Mouse (Mus musculus) lung, postnatal 4 days (tissue): ENCODE results near the gene Serpina3k.
"Not testable (repeated sequence)": the region's sequence is repeated elsewhere in the genome, so short reads cannot be mapped to it uniquely, and the experiment has no call there.

Experiments
- DNase-seq, 2 experiments: peaks; one replicate each; pipeline ENCODE4 v3.0.0; 2021

Gene Serpina3k

DNA sequence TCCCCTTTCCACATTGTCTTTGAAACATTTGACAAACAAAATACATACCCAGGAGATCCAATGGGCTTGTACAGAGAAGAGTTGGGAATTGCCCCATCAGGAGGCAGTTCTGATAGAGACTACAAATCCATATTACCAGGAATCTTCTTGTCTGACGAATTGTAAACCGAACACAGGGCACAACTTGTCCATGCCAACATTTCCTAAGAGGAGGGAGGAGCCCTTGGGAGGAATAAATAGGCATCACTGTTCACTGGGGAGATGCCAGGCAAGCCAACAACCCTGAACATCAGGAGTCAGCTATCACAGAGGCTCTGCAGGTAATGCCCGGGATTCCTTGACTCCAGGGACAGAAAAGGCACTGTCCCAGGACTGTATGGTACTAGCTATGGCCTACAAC, at the start of gene Serpina3k, which contains the start of gene Serpina3m:
Serpina3k (plus strand) TSS at position 261 of the 400 bp plus-strand sequence.
Serpina3m (plus strand) TSS at position 261 of the 400 bp plus-strand sequence.
- DNase-seq: not testable (repeated sequence)

DNA sequence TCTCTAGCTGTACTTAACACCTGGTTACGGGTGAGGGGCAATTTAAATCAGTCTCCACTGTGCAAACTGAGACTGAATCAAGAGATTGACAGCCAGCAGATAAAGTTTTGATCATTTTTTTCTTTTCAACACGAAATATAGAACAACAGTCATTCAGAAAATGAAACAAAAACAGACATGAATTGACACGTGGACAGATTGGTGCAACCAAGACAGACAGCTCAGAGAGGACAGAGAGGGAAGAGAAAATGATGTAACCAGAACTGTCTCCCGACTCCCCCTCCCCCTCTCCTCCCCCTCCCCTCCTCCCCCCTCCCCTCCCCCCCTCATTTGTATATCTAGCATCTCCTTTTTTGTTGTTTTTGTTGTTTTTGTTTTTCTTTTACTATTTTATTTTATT, 48.4 kb upstream of the Serpina3k start:
- no peak for DNase-seq

DNA sequence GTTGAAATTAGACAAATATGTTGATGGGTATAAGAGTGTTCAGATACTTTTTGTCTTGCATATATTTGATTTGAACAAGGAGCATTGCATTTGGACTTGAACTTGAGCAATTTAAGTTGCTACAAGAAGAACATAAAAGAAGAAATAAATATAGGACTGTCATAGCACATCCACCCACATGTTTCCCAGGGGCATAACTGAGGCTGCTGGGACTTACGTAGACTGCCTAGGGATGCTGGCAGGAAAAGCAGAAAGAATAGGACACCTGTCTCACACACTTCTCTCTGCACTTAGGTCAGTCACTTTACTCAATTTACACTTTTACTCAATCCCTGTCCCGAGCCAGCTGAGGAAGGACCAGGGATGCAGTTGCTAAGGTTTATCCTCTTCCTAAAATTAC, 44.3 kb upstream of the Serpina3k start:
- no peak for DNase-seq

DNA sequence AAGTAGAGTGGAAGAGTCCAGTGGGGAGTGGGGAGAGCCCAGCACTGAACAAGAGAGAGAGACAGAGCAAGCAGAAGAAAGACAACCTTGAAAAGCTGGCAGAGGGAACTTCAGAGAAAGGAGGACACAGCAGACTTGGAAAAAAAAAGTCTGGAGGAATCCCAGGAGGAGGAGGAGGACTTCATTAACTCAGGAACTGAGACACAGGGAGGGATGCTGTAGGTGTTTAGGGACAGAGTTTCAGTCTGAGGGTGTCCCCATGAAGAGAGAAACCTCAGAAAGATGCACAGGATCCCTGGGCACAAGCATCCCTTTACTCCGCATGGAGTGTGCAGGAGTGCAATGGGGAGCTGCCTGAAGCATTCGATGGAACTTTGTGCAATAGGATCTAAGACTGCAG, 40.2 kb upstream of the Serpina3k start:
- DNase-seq: no peak

DNA sequence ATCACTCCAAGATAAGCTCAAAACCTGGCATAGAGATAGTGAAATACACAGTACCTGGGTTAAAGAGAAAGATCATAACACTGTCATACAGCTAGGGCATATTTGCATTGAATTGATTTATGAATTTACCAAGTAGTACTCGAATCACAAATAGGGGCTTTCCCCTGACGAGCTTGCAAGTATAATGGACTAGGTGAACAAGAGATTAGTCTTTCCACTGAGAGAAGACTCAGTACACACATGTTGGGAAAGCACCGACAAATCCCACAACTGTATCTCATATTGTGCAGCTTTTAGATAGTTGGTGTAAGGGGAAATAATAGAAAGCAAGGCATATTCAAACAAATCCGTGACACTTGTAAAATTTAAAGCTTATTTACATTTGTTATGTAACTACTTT, 32.3 kb upstream of the Serpina3k start:
- DNase-seq: no peak

DNA sequence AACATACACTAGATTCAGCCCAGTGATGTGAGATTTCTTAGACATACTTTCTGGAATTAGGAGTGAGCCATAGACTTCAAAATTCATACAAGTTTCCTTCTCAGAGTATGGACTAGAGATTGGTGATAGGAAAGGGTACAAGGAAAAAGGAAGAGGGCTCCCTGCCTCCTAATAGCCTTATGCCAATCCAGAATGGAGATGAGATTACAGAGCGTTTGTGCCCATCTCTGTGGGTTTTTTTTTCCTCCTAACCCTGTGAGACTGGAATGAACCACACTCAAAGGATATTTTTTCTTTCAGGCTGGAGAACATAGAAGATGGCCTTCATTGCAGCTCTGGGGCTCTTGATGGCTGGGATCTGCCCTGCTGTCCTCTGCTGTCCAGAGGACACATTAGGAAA, 24.0 kb upstream of the Serpina3k start, which contains the start of gene Serpina3j:
Serpina3j (plus strand) TSS at position 301 of the 400 bp plus-strand sequence.
- no peak for DNase-seq

DNA sequence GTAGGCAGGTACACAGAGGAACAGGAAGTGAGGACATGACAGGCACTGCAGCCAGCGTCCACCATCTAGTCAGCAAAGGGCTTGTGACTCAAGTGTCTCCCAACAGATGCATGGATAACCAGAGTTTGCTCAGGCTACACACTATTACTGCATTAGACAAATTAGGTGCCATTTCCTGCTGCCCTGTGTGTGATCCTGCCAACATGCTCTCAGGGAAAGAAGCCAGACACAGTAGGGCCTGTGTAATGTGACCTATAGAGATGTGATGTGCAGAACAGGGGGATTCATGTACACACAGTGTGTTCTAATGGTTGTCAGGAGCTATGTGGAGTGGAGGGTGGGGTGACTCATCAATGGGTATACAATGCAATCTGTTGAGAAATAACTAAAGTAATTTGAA, 15.8 kb upstream of the Serpina3k start:
- peak in 1 of 2 experiments; percentile 29 for DNase-seq

DNA sequence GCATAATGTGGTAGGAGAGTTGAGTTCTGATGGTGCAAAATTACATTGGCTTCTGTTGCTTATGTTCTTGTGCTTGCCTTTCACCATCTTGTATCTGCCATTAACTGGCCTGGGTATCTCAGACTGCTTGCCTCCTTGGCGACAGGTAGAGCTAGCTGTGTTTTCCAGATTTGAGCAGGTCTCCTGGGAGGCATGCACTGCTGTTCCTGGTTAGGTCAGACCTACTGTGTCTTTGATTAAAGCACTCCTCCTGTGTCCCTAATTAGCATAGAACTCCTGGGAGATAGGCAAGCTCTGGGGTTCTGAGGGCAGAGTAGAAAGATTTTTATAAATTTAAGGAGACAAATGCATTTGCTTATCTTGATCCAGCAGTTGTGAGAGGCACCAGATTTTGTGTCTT, 6.6 kb upstream of the Serpina3k start:
- DNase-seq: no peak

DNA sequence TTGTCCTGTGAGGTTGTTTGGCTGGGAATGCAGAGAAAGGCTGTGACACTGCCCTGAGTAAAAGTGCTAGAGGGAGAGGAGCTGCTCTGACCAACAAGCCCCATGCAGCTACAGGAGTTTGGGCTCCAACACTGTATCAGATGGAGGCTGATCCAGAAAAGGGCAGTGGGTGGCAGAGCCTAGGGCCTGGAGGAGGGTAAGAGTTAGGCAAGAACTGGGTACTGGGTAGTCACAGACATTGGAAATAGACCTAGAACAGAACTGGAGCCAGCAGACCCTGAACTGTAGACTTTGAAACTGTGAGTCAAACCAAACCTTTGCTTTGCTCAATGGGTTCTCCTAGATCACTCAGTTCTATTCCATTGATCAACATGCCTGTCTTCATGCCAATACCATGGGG, 1.4 kb upstream of the Serpina3k start:
- DNase-seq: not testable (repeated sequence)

DNA sequence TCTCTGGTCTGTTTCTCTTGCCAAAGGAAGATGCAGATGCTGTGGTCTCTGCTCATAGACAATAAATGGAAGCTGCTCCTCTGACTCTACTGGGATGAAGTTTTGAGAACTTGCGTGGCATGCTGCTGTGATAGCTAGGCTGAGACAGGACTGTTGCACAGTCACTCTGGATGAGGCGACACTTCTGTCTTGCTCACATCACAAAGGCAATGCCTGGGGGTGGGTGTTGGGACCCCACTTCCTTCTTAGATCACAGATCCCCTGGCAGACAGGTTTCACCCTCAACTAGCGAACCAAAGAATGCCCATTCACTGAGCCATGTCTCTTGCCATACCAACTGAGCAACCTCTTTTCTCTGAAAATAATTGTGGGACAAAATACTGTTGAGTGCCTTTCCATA, 419 bp downstream of the Serpina3k start:
- no peak for DNase-seq

DNA sequence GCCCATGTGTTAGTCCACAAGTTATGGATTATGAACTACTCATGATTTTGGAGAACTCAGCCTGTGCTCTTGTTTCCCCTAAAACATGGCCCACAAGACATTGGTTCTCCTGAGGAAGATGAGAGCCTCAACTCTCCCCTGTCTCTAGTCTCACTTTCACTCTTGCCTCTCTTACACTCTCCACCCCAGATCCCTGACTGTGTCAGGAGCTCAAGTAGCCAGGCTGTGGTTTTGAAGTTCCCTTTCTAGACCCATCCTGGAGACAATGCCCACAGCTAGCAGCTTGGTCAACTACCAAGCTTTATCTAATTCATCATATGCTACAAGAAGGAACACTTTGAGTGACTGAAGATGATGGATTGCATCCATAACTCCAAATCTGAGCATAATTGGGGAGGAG, 4.2 kb downstream of the Serpina3k start:
- not testable (repeated sequence) for DNase-seq

DNA sequence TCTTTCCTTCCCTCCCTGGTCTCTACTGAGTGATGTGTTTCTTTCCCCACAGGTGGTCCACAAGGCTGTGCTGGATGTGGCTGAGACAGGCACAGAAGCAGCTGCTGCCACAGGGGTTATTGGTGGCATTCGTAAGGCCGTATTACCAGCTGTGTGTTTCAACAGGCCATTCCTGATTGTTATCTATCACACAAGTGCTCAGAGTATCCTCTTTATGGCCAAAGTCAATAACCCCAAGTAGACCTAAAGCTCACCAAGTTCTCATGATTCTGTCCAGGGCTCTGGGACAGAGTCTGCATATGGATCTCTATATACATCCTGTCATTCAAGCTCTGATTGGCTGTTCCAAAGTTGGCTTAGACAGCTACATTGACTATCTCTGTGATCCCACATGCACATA, 6.9 kb downstream of the Serpina3k start:
- DNase-seq: no peak

DNA sequence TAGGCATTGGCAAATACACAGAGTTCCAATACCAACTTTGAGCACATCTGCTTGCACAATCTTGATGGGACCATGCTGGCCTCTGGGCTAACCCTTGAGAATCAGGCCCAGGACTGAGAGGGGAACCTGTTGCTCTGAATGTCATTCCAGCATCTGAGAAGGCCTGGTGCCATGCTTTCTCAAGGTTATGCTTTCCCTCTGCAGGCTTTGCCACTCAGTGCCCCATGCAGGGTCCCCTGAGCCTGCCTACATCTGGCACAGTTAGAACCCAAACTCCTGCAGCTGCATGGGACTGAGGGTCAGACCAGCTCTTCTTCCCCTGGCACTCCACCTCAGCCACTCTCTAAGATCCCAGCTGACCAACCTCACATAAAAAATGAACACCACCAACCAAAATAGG, 7.4 kb downstream of the Serpina3k start:
- no peak for DNase-seq

DNA sequence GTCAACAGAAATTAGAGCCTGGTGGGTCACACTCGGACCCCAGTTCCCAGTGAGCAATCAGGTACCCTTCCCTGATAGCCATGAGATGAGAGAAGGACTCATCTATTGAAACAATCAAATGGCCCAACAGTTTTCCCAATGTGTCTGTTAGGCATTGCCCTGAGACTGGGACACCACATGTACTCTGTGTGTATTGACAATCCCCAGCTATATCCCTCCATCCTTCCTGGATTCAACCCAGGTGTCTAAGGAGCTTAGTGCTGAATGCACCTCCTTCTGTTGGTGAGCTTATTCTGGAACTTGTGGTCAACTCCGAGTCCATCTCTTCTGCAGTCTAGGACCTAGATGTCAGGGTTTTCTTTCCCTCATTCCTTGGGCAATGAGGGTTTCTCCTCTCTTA, 8.8 kb downstream of the Serpina3k start:
- no peak for DNase-seq

DNA sequence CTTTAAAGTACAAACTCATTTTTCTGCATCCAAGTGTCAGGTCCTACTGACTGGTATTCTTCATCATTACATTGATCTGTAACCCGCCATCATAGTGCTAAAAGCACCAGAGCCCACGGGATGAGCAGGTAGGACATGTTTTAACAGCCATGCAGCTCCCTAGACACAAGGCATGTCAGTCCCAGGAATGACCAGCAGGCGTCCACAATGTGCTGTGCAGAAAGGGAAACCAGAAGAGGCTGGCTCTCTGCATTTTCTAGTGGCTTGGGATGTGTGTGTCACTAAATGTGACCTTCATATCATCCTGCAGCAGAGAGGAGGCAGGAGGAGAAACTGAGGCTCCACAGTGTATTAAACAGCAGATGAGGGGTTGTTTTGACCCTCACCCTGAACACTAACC, 13.5 kb downstream of the Serpina3k start:
- peak in 1 of 2 experiments; percentile 18 for DNase-seq

DNA sequence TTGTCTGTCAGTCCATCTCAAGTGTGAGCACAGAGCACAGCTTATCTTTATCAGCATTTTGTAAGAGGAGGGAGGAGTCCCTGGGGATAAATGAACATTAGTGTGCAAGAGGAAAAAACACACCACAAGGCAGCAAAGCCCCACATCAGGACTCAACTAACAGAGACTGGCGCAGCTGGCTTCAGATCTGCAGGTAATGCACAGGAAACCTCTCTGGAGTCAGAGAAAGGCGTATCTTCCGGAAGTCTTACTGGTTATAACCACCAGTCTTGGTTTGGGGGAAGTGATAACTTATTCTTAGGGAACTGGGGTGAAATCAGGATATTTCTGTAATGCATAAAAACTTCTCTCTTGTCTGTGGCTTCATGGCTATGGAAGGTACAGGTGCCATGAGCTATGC, 17.7 kb downstream of the Serpina3k start:
- DNase-seq: no peak

DNA sequence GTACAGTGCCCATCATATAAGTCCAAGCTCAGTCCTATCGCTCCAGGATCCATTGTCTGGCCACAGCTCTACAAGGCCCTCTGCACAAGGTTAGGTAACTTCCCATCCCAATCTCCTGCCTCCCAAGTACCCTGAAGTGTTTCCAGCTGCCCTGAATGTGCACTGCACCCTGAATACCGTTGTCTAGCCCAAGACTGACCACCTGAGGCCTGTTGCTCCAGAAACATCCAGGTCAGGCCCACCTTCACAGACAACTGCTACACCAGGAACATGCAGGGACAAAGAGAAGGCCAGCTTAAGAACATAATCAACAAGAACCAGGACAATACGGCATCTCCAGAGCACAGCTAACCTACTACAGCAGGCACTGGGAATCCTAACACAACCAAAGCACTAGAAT, 31.7 kb downstream of the Serpina3k start:
- no peak for DNase-seq

DNA sequence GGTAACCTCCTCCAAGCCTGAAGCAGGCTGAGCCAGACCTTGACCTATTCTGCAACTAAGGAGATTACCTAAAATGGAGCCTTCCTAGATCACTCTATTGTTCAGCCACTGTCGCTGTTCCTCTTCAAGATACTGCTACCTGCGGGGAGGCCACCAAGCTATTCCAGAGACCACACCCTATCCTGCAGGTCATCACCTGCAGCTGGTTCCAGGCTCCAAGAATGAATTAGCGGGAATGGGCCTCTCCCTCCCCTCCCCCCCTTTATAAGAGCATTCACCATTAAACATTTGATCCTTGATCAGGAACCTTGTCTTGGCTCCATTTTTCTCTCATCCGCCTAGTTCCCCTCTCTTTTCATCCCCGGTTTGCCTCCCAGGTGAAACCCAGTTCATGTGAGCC, 38.9 kb downstream of the Serpina3k start:
- not testable (repeated sequence) for DNase-seq

DNA sequence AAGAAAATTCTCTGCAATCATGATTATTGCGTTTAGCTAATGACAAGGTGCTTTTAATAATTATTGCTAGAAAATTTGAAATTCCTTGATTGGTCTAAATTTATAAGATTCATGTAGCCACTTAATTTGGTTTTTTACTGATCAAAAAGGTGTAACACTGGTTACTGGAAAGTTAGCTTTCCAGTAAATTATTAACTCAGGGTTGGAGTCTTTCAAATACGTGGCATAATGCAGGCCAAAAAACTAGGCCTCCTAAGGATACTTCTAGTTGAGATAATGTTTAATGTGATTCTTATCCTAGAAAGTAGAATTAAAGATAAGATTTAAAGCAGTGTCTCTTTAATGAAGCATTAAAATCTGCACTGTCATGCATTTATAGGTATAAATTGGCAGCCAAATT, 40.1 kb downstream of the Serpina3k start:
- not testable (repeated sequence) for DNase-seq

DNA sequence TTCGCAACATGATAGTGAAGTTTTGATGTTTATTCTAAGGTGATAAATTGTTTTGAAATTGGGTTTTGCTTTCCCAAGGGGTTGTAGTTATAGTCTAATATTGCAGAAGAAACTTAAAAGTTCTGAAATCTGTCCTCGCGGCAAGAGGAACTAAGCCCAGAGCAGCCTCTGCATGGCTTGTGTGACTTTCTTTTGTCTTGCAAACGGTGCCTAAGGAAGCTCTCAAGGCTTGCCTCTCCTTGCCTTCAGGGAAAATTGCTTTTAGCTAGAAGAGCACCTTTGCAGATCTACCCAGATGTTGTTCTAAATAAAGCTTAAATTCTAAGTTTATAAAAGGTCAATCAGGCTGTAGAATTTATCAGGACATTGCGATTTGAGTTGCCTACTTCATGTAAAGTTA, 40.5 kb downstream of the Serpina3k start:
- DNase-seq: not testable (repeated sequence)

DNA sequence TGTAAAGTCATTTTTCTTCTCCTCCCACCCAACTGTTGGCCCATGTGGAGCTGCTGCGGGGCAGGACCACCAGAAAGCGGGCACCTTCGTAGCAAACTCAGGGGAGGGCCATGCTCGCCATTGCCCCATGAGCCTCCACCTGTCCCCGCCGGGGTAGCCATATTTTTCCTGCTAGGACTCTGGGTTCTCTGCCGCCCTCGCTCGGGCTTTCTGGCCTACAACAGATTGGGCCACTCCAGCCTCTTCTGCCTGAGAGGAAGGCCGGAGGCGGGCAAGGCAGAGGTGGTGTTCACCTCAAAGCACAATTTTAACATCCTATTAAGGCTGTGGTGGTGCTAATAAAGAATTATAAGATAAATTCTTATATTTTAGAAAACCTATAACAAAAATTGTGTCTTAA, 41.6 kb downstream of the Serpina3k start:
- no peak for DNase-seq

DNA sequence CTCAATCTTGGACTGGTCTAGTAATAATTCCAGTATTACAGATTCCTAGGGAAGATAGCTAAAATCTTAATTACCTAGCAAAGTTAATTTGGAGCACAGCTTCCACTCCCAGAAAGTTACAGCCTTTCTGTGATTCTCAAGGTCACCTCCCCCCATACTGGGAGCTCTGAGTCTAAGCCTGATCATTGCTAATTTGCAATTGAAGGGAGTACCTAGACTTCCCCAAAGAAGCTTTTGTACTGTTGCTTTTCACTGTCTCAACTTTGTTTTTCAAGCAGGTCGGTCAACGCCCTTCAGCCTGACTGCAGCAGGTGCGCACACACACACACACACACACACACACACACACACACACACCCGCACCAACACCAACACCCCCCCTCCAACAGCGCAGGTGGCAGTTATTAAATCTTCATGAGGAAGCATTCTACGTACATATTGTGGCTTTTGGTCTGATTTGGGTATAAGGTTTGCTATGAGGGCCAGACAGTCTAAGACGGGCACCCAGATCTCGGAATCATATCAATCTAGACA, 42.9 kb downstream of the Serpina3k start:
- not testable (repeated sequence) for DNase-seq

DNA sequence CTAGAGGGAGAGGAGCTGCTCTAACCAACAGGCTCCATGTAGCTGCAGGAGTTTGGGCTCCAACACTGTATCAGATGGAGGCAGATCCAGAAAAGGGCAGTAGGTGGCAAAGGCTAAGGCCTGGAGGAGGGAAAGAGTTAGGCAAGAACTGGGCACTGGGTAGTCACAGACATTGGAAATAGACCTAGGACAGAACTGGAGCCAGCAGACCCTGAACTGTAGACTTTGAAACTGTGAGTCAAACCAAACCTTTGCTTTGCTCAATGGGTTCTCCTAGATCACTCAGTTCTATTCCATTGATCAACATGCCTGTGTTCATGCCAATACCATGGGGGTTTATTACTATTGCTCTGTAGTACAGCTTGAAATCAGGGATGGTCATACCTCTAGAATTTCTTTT, 47.7 kb downstream of the Serpina3k start:
- DNase-seq: not testable (repeated sequence)

DNA sequence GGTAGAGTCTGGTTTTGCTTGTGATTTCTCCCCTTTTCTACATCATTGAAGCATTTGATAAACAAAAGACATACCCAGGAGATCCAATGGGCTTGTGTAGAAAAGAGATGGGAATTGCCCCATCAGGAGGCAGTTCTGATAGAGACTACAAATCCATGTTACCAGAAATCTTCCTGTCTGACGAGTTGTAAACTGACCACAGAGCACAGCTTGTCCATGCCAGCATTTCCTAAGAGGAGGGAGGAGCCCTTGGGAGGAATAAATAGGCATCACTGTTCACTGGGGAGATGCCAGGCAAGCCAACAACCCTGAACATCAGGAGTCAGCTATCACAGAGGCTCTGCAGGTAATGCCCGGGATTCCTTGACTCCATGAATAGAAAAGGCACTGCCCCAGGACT, 48.6 kb downstream of the Serpina3k start:
- DNase-seq: not testable (repeated sequence)

DNA sequence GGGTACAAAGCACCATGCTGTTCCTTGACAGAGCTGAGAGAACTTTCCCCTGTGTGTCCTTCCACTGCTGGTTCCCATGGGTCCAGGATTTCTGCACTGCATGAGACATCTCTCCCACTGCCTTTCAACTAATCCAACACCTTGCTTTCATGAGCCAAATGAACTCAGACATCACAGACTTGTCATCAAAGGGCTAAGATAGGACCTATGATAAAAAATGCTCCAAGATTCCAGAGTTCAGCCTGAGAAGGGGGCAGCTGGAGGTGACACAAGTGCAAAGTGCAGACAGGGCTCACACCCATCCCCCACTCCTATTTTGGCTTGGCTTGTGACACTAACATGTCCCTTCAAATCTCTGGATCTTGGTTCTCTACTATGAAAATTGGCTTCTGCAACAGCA, 50.2 kb downstream of the Serpina3k start:
- DNase-seq: no peak
